Mouse (Mus musculus) left cerebral cortex, adult 6 months (tissue): ENCODE results near the gene Bfsp1. TPM values are rescaled to one million over a fixed set of nuclear protein-coding genes. Genes with fewer than 3 reads are reported as not detected.

Experiments
- long read RNA-seq, 2 experiments: library from polyadenylated mRNA; unstranded; transcript quantifications; one replicate each; pipeline ENCODE4 v2.0.0; 2019 to 2020
- polyA plus RNA-seq: library from polyadenylated mRNA; unstranded; fragments of <200 nt; fragmentation: Nextera tagmentation; gene quantifications from 2 replicates; pipeline ENCODE4 v1.2.3, GENCODE M21; 2021

Bfsp1 gene
- polyA plus RNA-seq = 0.43 and 0.46 TPM in 2 replicates
- long read RNA-seq, experiment 1, partial matches to known transcripts = 0 of 6 reads
- long read RNA-seq, experiment 1, other reads (novel, unspliced or antisense) = 3 of 6 reads
- long read RNA-seq, experiment 2 = 0 reads

DNA sequence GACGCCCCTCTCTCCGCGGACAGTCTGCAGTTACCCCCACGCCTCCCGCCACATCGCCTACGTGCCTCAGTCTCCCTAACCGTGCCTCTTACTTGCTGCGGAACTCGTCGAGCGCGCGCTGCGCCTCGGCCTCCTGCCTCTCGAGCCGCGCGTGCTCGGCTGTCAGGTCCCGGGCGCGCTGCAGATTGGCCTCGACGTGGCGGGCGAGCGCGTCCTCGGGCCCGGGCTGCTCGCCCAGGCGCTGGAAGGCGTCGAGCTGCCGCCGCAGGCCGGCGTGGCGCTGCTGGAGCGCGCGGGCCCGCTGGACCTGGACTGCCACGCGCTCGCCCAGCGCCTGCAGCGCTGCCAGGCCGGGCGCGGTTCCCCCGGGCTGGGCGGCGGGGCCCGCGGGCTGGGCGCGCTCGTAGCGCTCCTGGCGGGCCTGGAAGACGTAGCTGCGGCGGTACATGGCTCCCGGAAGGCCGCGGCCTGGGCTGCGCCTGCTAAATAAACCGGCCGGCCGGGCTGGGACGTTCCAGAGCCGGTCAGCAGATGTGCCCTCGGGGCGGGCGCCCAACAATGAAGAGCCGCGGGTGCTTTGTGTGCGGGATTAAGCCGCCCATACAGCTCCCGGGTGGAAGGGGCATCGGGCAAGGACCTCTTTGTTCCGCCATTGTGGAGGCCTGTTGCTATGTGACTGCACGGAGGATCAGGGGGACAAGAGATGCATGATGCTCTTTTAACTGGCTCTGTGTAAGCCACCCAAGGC, at the start of gene Bfsp1:
Gene Bfsp1, minus strand, starts transcription at position 690 of the 748 bp plus-strand sequence.

Other genes with a start within 250 kb of the Bfsp1 start
- gene Dstn, start 52.1 kb upstream of the Bfsp1 start, polyA plus RNA-seq = 232 and 264 TPM in 2 replicates
- 16.9 and 17.2 TPM in 2 replicates for gene Rrbp1, start 148.1 kb upstream of the Bfsp1 start, polyA plus RNA-seq
- gene Banf2, start 169.9 kb upstream of the Bfsp1 start, polyA plus RNA-seq = not detected in 2 replicates